Mouse (Mus musculus) forebrain, embryonic 12.5 days (tissue): ENCODE measurements around the gene Atrnl1. TPM values are rescaled to one million over a fixed set of nuclear protein-coding genes. Genes with fewer than 3 reads are reported as not detected.
"Not testable (repeated sequence)": the region's sequence is repeated elsewhere in the genome, so short reads cannot be mapped to it uniquely, and the experiment has no call there.

Source experiments
- ATAC-seq: fragments of 200-750 bp; cut with Nextera tagmentation; 2 replicates; pipeline ENCODE4 v1.8.0; 2017; ENCODE audit warnings: moderate TSS enrichment; ENCODE audit not compliant: low FRiP score
- H3K27ac ChIP-seq: fragments of 300-500 bp; sonication (generic); 2 replicates; pipeline ENCODE4 v1.5.1; 2016; ENCODE audit warnings: mild to moderate bottlenecking
- H3K27me3 ChIP-seq: fragments of 300-500 bp; sonication (generic); 2 replicates; pipeline ENCODE4 v1.6.1; 2016; ENCODE audit warnings: mild to moderate bottlenecking
- H3K36me3 ChIP-seq: fragments of 300-500 bp; sonication (generic); replicated peaks from 2 replicates; pipeline ENCODE4 v1.6.1; 2016; ENCODE audit warnings: mild to moderate bottlenecking
- H3K4me1 ChIP-seq: fragments of 300-500 bp; sonication (generic); 2 replicates; pipeline ENCODE4 v1.6.1; 2016
- H3K4me2 ChIP-seq: fragments of 300-500 bp; sonication (generic); 2 replicates; pipeline ENCODE4 v1.6.1; 2016; ENCODE audit warnings: mild to moderate bottlenecking, moderate library complexity
- H3K4me3 ChIP-seq: fragments of 300-500 bp; sonication (generic); replicated peaks from 2 replicates; pipeline ENCODE4 v1.5.1; 2016; ENCODE audit warnings: mild to moderate bottlenecking
- H3K9ac ChIP-seq: fragments of 300-500 bp; sonication (generic); 2 replicates; pipeline ENCODE4 v1.6.1; 2016; ENCODE audit warnings: mild to moderate bottlenecking
- H3K9me3 ChIP-seq: fragments of 300-500 bp; sonication (generic); 2 replicates; pipeline ENCODE4 v1.6.1; 2016
- whole genome bisulfite sequencing: fragments of 180-500 bp; shearing (Covaris S2); methylation state at CpG from one replicate; pipeline ENCODE4 v1.1.7; 2016; 5-methylcytosine and 5-hydroxymethylcytosine counted together
- polyA plus RNA-seq: library from polyadenylated mRNA; unstranded; fragments of >200 nt; fragmentation: Nextera tagmentation; extraction: Ambion mirVana; gene quantifications from 2 replicates; pipeline ENCODE4 v1.2.1, GENCODE M21; 2016

Atrnl1 gene
- polyA plus RNA-seq, 1 experiment from 2014 or later = 7.8 TPM

- Histone ChIP-seq H3K27me3 (no peaks in the 10 kb centered on the region), H3K4me1 (no peaks in the 10 kb centered on the region), H3K9me3 (no peaks in the 10 kb centered on the region), H3K4me3 (no peak overlapping the region), H3K36me3 (peaks cover 9% of the 10 kb centered on the region), H3K27ac (no peak overlapping the region), H3K9ac (no peak overlapping the region), H3K4me2 (no peak overlapping the region)
- 88% methylated on average over 12 of the region's 12 CpGs for WGBS
- no peak for ATAC-seq
Measured at GRCm38 (mm10) chr19:57657426-57658087, 46.7 kb downstream of the Atrnl1 start.

GRCm38 (mm10) chr19:57658111-57659091, 47.6 kb downstream of the Atrnl1 start:
- Histone ChIP-seq H3K27me3 (no peaks in the 10 kb centered on the region), H3K27ac (no peak overlapping the region), H3K4me2 (no peak overlapping the region), H3K9me3 (no peaks in the 10 kb centered on the region), H3K4me1 (no peaks in the 10 kb centered on the region), H3K9ac (no peak overlapping the region), H3K4me3 (no peak overlapping the region), H3K36me3 (peaks cover 10% of the 10 kb centered on the region)
- no peak for ATAC-seq
- WGBS = 91% methylated on average over 8 of the region's 8 CpGs

- H3K9ac ChIP-seq = no peak overlapping the region
- ATAC-seq = no peak
- H3K9me3 ChIP-seq = no peaks in the 10 kb centered on the region
- no peaks in the 10 kb centered on the region for H3K4me1 ChIP-seq
- no peak overlapping the region for H3K4me2 ChIP-seq
- 63% methylated on average over 9 of the region's 9 CpGs for WGBS
- H3K36me3 ChIP-seq = peaks cover 9% of the 10 kb centered on the region; the same call in 1 of the 2 replicates
- H3K4me3 ChIP-seq = no peak overlapping the region
- H3K27ac ChIP-seq = no peak overlapping the region
- no peaks in the 10 kb centered on the region for H3K27me3 ChIP-seq
Measured at GRCm38 (mm10) chr19:57667011-57667410, 56.2 kb downstream of the Atrnl1 start.

DNA sequence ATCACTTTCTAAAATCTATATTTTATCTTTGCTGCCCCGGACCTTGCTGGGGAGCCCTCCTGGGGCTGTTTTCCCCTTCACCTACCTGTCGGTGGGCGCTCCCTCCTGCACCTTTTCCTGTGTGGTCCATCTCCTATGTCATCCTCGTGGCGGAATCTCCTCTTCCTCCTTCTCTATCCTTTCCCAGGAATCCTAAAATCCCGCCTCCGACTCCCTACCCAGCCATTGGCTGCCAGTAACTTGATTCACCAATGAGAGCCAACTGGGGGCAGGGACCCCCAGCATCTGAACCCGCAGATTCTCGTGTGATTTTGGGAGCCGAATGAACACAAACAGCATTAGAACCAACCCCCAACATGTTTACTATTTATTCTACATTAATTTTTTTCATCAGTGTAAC, 57.1 kb downstream of the Atrnl1 start:
- no peaks in the 10 kb centered on the region for H3K9me3 ChIP-seq
- H3K4me3 ChIP-seq = no peak overlapping the region
- H3K27me3 ChIP-seq = no peaks in the 10 kb centered on the region
- H3K4me2 ChIP-seq = no peak overlapping the region
- no peak overlapping the region for H3K9ac ChIP-seq
- no peak for ATAC-seq
- peaks cover 9% of the 10 kb centered on the region; the same call in 1 of the 2 replicates for H3K36me3 ChIP-seq
- no peaks in the 10 kb centered on the region for H3K4me1 ChIP-seq
- no peak overlapping the region for H3K27ac ChIP-seq
- 91% methylated on average over 10 of the region's 10 CpGs for WGBS

GRCm38 (mm10) chr19:57679455-57679854, 68.6 kb downstream of the Atrnl1 start:
- Histone ChIP-seq H3K4me2 (no peak overlapping the region), H3K9ac (no peak overlapping the region), H3K27me3 (no peaks in the 10 kb centered on the region), H3K36me3 (no peaks in the 10 kb centered on the region; the same call in 1 of the 2 replicates), H3K9me3 (no peaks in the 10 kb centered on the region), H3K4me1 (no peaks in the 10 kb centered on the region), H3K27ac (no peak overlapping the region), H3K4me3 (no peak overlapping the region)
- WGBS = 91% methylated on average over 3 of the region's 3 CpGs
- no peak for ATAC-seq

GRCm38 (mm10) chr19:57686596-57686995, 75.8 kb downstream of the Atrnl1 start:
- no peak overlapping the region for H3K27ac ChIP-seq
- no peaks in the 10 kb centered on the region for H3K9me3 ChIP-seq
- no peak overlapping the region for H3K4me3 ChIP-seq
- peaks cover 6% of the 10 kb centered on the region for H3K36me3 ChIP-seq
- H3K4me1 ChIP-seq = no peaks in the 10 kb centered on the region
- no peak overlapping the region for H3K4me2 ChIP-seq
- WGBS = 82% methylated on average over 20 of the region's 20 CpGs
- no peaks in the 10 kb centered on the region for H3K27me3 ChIP-seq
- ATAC-seq = no peak
- H3K9ac ChIP-seq = no peak overlapping the region

DNA sequence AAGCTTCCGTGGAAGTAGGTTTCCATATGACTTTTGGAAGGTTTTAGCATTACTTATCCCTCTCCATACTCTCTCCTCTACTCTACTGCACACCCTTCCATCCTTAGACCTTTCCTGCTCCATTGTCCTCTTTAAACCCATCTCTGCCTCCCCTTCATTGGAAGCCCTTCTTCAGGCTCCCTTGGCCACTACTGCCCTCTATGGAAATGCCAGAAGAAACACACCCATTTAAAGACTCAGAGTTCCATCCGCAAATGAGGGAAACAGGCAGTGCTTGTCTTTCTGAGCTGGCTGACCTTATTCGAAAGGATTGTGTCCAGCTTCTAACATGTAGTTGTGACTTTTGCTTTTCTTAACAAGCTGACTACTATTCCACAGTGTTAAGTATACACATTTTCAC, 81.7 kb downstream of the Atrnl1 start:
- Histone ChIP-seq H3K9me3 (no peaks in the 10 kb centered on the region), H3K9ac (no peak overlapping the region), H3K4me3 (no peak overlapping the region), H3K27ac (no peak overlapping the region), H3K4me2 (no peak overlapping the region), H3K36me3 (peaks cover 18% of the 10 kb centered on the region), H3K4me1 (no peaks in the 10 kb centered on the region), H3K27me3 (no peaks in the 10 kb centered on the region)
- no peak for ATAC-seq
- WGBS = 84% methylated on average over 3 of the region's 3 CpGs

DNA sequence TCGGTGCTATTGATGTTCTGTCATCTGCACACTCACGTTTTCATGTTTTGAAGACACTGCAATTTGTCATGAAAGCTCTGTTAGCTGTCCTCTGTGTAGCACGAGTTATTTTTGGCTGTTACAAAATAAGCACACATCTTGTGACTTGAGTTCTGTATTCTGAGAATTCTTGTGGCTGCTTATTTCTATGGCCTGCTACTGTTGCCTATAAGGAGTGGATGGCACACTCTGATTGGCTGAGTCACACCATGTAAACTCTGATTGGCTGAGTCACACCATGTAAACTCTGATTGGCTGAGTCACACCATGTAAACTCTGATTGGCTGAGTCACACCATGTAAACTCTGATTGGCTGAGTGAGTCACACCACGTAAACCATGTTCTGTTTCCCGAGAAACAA, 85.9 kb downstream of the Atrnl1 start:
- not testable (repeated sequence) for H3K9me3 ChIP-seq, H3K4me3 ChIP-seq, H3K27me3 ChIP-seq, ATAC-seq, H3K4me2 ChIP-seq, H3K4me1 ChIP-seq, H3K27ac ChIP-seq, H3K9ac ChIP-seq
- 93% methylated on average over 5 of the region's 5 CpGs for WGBS
- peaks cover 20% of the 10 kb centered on the region for H3K36me3 ChIP-seq

DNA sequence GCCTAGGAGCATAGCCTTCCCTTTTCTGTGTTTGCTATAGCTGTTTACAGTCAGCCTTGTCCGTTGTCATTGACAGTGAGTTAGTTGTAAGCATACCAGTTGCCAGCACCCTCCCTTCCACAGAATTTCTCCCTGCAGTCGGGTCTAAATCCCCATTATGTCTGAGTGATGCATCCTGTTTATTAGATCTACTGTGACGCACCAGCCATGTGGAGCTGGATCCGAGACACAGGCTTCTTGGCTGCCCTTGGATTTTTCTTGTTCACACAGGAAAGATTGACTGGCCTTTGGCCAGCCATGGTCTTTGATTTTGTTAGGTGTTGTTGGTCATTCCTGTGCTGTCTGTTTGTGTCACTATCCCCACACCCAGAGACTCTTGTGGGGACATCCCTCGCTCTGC, 102.3 kb downstream of the Atrnl1 start:
- WGBS = 85% methylated on average over 5 of the region's 5 CpGs
- H3K36me3 ChIP-seq = peaks cover 25% of the 10 kb centered on the region
- H3K4me3 ChIP-seq = no peak overlapping the region
- H3K27ac ChIP-seq = no peak overlapping the region
- no peak for ATAC-seq
- H3K4me2 ChIP-seq = no peak overlapping the region
- no peaks in the 10 kb centered on the region for H3K9me3 ChIP-seq
- no peaks in the 10 kb centered on the region for H3K27me3 ChIP-seq
- no peaks in the 10 kb centered on the region for H3K4me1 ChIP-seq
- H3K9ac ChIP-seq = no peak overlapping the region

DNA sequence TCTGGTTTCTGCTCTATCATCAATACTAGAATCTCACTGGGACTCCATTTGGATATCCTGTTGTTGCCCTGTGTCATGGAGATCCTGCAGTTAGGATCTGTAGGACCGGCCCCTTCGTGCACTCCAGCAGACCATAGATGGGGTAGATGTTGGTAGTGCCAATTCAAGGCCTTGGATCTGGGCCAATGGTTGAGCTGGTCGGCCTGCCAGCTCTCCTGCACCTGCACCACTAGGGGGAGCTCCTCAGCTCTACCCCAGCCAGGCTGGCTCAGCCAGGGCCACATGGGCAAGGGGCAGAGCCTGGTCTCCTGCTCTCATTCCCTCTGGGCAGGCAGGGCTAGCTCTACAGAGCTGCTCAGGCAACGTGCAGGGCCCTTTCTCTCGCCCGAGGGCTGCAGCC, 114.1 kb downstream of the Atrnl1 start:
- Histone ChIP-seq H3K27ac (no peak overlapping the region), H3K27me3 (no peaks in the 10 kb centered on the region), H3K9me3 (no peaks in the 10 kb centered on the region), H3K4me2 (no peak overlapping the region), H3K4me1 (no peaks in the 10 kb centered on the region), H3K9ac (no peak overlapping the region), H3K4me3 (no peak overlapping the region), H3K36me3 (no peaks in the 10 kb centered on the region)
- no peak for ATAC-seq
- 88% methylated on average over 6 of the region's 6 CpGs for WGBS

- Histone ChIP-seq H3K9ac (no peak overlapping the region), H3K9me3 (no peaks in the 10 kb centered on the region)
- 94% methylated on average over 2 of the region's 2 CpGs for WGBS
Measured at GRCm38 (mm10) chr19:57725326-57725725, 114.5 kb downstream of the Atrnl1 start.

DNA sequence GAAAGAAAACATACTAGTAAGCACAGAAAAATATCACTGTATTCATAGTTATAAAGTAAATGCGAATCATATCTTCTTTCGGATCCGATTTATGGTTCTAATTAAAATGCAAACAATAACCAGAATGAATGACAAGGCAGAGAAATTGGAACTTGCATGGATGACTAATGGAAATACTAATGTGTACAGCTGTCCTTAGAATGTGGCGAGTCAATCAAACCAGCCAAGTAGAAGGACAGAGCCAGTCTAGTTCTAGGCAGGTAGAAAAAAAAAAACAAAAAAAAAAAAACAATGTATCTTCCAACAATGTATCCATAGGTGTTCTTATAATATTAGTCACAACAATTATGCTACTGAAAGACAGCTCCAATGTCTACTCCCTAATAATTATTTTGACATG, 116.2 kb downstream of the Atrnl1 start:
- no peak for ATAC-seq
- no peaks in the 10 kb centered on the region for H3K27me3 ChIP-seq

More at GRCm38 (mm10) chr19:57725326-57725725, 114.5 kb downstream of the Atrnl1 start:
- no peaks in the 10 kb centered on the region for H3K4me1 ChIP-seq
- H3K27me3 ChIP-seq = no peaks in the 10 kb centered on the region
- no peak overlapping the region for H3K4me2 ChIP-seq
- no peak for ATAC-seq
- no peaks in the 10 kb centered on the region for H3K36me3 ChIP-seq
- no peak overlapping the region for H3K4me3 ChIP-seq
- H3K27ac ChIP-seq = no peak overlapping the region

More for the DNA sequence above, 116.2 kb downstream of the Atrnl1 start:
- WGBS = 95% methylated on average over 4 of the region's 4 CpGs
- Histone ChIP-seq H3K36me3 (no peaks in the 10 kb centered on the region), H3K27ac (no peak overlapping the region), H3K9ac (no peak overlapping the region), H3K4me1 (no peaks in the 10 kb centered on the region), H3K4me2 (no peak overlapping the region), H3K4me3 (no peak overlapping the region), H3K9me3 (no peaks in the 10 kb centered on the region)
